Mouse (Mus musculus) liver, adult 2 months (tissue): ENCODE data around the gene Tmem263.

Experiments used
- CTCF ChIP-seq: fragments of 200-500 bp; IDR thresholded peaks from 2 replicates; pipeline ENCODE4 v1.5.1; 2011; ENCODE audit warnings: low read depth, low read length, control low read depth
- POLR2A ChIP-seq: fragments of 200-500 bp; IDR thresholded peaks from 2 replicates; pipeline ENCODE4 v1.6.1; 2011; ENCODE audit warnings: low read length, control low read depth; ENCODE audit not compliant: insufficient read depth; ENCODE audit errors: extremely low read depth

- TF ChIP-seq CTCF (no peak), POLR2A (no peak)
Observed at GRCm38 (mm10) chr10:85054876-85055275, 47.6 kb upstream of the Tmem263 start.
